Mouse (Mus musculus) ES-Bruce4 (cell line): ENCODE data around the gene Map4k1. TPM values are rescaled to one million over a fixed set of nuclear protein-coding genes. Genes with fewer than 3 reads are reported as not detected.
A peak's percentile ranks its signal among the peaks of the same experiment; 100 is the strongest.

Experiments used
- H3K27ac ChIP-seq: 2 replicates; pipeline ENCODE4 v1.5.1; 2012; ENCODE audit warnings: low read length, inconsistent platforms; ENCODE audit not compliant: insufficient read depth
- H3K27me3 ChIP-seq: 2 replicates; pipeline ENCODE4 v1.6.1; 2012; ENCODE audit warnings: mild to moderate bottlenecking, low read length, inconsistent platforms; ENCODE audit not compliant: control insufficient read depth, poor library complexity, insufficient read depth, severe bottlenecking
- H3K36me3 ChIP-seq: 2 replicates; pipeline ENCODE4 v1.6.1; 2012; ENCODE audit warnings: inconsistent platforms, mild to moderate bottlenecking, low read length, moderate library complexity; ENCODE audit not compliant: control insufficient read depth, poor library complexity, insufficient read depth, severe bottlenecking
- H3K4me1 ChIP-seq: one replicate; pipeline ENCODE4 v1.8.1; 2011; ENCODE audit warnings: low read length; ENCODE audit not compliant: control insufficient read depth, insufficient read depth
- H3K4me3 ChIP-seq: 2 replicates; pipeline ENCODE4 v1.5.1; 2011; ENCODE audit warnings: low read depth, mild to moderate bottlenecking, low read length
- H3K9ac ChIP-seq: 2 replicates; pipeline ENCODE4 v1.6.1; 2012; ENCODE audit warnings: low read depth, mild to moderate bottlenecking, inconsistent platforms; ENCODE audit not compliant: poor library complexity, severe bottlenecking
- H3K9me3 ChIP-seq: replicated peaks from 2 replicates; pipeline ENCODE4 v1.6.1; 2012; ENCODE audit warnings: mild to moderate bottlenecking, low read length, inconsistent platforms; ENCODE audit not compliant: control insufficient read depth, poor library complexity, insufficient read depth, severe bottlenecking
- CTCF ChIP-seq: IDR thresholded peaks from one replicate; pipeline ENCODE4 v1.8.1; 2011; ENCODE audit warnings: low read depth, low read length
- EP300 ChIP-seq: IDR thresholded peaks from 2 replicates; pipeline ENCODE4 v1.6.1; 2011; ENCODE audit warnings: low read depth, low read length; ENCODE audit not compliant: insufficient read depth
- POLR2A ChIP-seq: IDR thresholded peaks from one replicate; pipeline ENCODE4 v1.8.1; 2011; ENCODE audit warnings: low read length; ENCODE audit not compliant: insufficient read depth
- polyA plus RNA-seq: library from polyadenylated mRNA; stranded (reverse); fragments of >200 nt; gene quantifications from 2 replicates; pipeline ENCODE4 v1.2.4, GENCODE M21; 2011; ENCODE audit warnings: low read depth; ENCODE audit not compliant: missing spikeins, insufficient read depth, insufficient read length

Gene Map4k1
- polyA plus RNA-seq, result 33.2 and 36.3 TPM in 2 replicates

GRCm38 (mm10) chr7:28981651-28982273, at the start of gene Map4k1, which contains the start of gene Eif3k:
Map4k1 (plus strand) TSS chr7:28982050.
Eif3k (minus strand) TSS chr7:28981864.
- Histone ChIP-seq H3K4me3 (peak within 1 kb of the TSS; percentile 93), H3K27me3 (no peaks in the 10 kb centered on the region), H3K36me3 (peaks cover 28% of the 10 kb centered on the region), H3K4me1 (peaks cover 5% of the 10 kb centered on the region), H3K9me3 (no peaks in the 10 kb centered on the region), H3K27ac (peak within 1 kb of the TSS; percentile 85), H3K9ac (peak within 1 kb of the TSS; percentile 81)
- TF ChIP-seq POLR2A, result peak; percentile 82
- TF ChIP-seq EP300, result no peak
- no peak for TF ChIP-seq CTCF

- H3K9ac ChIP-seq, result no peak overlapping the region
- H3K27ac ChIP-seq, result 0 out of 2 replicates have a peak overlapping the region, but pooled peaks have one; percentile 31
- TF ChIP-seq EP300, result no peak
- no peak for TF ChIP-seq POLR2A
- TF ChIP-seq CTCF, result no peak
- no peaks in the 10 kb centered on the region; the same call in 1 of the 2 replicates for H3K36me3 ChIP-seq
- H3K4me3 ChIP-seq, result no peak overlapping the region
- H3K4me1 ChIP-seq, result peaks cover 18% of the 10 kb centered on the region
- no peaks in the 10 kb centered on the region for H3K27me3 ChIP-seq
- no peaks in the 10 kb centered on the region for H3K9me3 ChIP-seq
Measured at GRCm38 (mm10) chr7:28932421-28933041, 49.3 kb upstream of the Map4k1 start.

- no peak overlapping the region for H3K4me3 ChIP-seq
- H3K9me3 ChIP-seq, result no peaks in the 10 kb centered on the region
- H3K27ac ChIP-seq, result peak overlapping the region; percentile 4
- no peaks in the 10 kb centered on the region; the same call in 1 of the 2 replicates for H3K36me3 ChIP-seq
- peaks cover 20% of the 10 kb centered on the region for H3K4me1 ChIP-seq
- TF ChIP-seq EP300 (no peak), CTCF (no peak), POLR2A (no peak)
- H3K27me3 ChIP-seq, result no peaks in the 10 kb centered on the region
- no peak overlapping the region for H3K9ac ChIP-seq
Measured at GRCm38 (mm10) chr7:28933825-28934224, 48.0 kb upstream of the Map4k1 start.

GRCm38 (mm10) chr7:28936787-28937186, 45.1 kb upstream of the Map4k1 start:
- Histone ChIP-seq H3K36me3 (peaks cover 4% of the 10 kb centered on the region), H3K4me3 (no peak overlapping the region), H3K27ac (peak overlapping the region; percentile 39), H3K9ac (no peak overlapping the region), H3K9me3 (no peaks in the 10 kb centered on the region), H3K27me3 (no peaks in the 10 kb centered on the region), H3K4me1 (peaks cover 15% of the 10 kb centered on the region)
- TF ChIP-seq EP300, result no peak

- Histone ChIP-seq H3K4me1 (peaks cover 15% of the 10 kb centered on the region), H3K9ac (peak overlapping the region; percentile 9; the same call in 1 of the 2 replicates), H3K36me3 (peaks cover 18% of the 10 kb centered on the region; the same call in 1 of the 2 replicates), H3K27me3 (no peaks in the 10 kb centered on the region), H3K4me3 (no peak overlapping the region), H3K27ac (peak overlapping the region; percentile 68), H3K9me3 (no peaks in the 10 kb centered on the region)
- TF ChIP-seq CTCF (no peak), EP300 (peak; percentile 85), POLR2A (no peak)
Measured at GRCm38 (mm10) chr7:28938654-28939053, 43.2 kb upstream of the Map4k1 start.
